In genomic region chr6:125097951-125098350, GRCm38 (mm10) we compare ENCODE assay signal across 8 mouse cellular contexts. TPM values are rescaled to one million over a fixed set of nuclear protein-coding genes. Genes with fewer than 3 reads are reported as not detected.
DNase-seq lines count a peak whose midpoint lies in the region; ATAC-seq and TF ChIP-seq lines count a peak whose summit lies in the region.

No protein-coding gene starts in this region.

- no peak for ATAC-seq in kidney, embryonic 15.5 days (replicated peaks; ENCODE audit: low FRiP score)
- no peak for ATAC-seq in hindbrain, embryonic 13.5 days (ENCODE audit: low FRiP score)
- no peak for ATAC-seq in midbrain, embryonic 13.5 days

- no peak for TF ChIP-seq CTCF in cortical plate, adult 2 months (IDR thresholded peaks at IDR 0.05; ENCODE audit: extremely low read depth, insufficient read depth, low read length)

- H3K36me3 ChIP-seq in kidney, embryonic 15.5 days = peaks cover 50% of the 10 kb centered on the region
- peaks cover 47% of the 10 kb centered on the region for H3K36me3 ChIP-seq in hindbrain, embryonic 13.5 days
- H3K36me3 ChIP-seq in midbrain, embryonic 13.5 days = peaks cover 46% of the 10 kb centered on the region

- peaks cover 54% of the 10 kb centered on the region for H3K4me1 ChIP-seq in kidney, embryonic 15.5 days
- H3K4me1 ChIP-seq in cortical plate, adult 2 months (ENCODE audit: control insufficient read depth, insufficient read depth, low read length) = peaks cover 19% of the 10 kb centered on the region
- H3K4me1 ChIP-seq in hindbrain, embryonic 13.5 days (replicated peaks) = peaks cover 34% of the 10 kb centered on the region
- peaks cover 40% of the 10 kb centered on the region for H3K4me1 ChIP-seq in midbrain, embryonic 13.5 days (replicated peaks)

- H3K9ac ChIP-seq in kidney, embryonic 15.5 days = peak overlapping the region; percentile 85
- peak overlapping the region; percentile 97 for H3K9ac ChIP-seq in hindbrain, embryonic 13.5 days
- peak overlapping the region; percentile 96 for H3K9ac ChIP-seq in midbrain, embryonic 13.5 days (replicated peaks)

- no peaks in the 10 kb centered on the region for H3K9me3 ChIP-seq in kidney, embryonic 15.5 days (replicated peaks)
- no peaks in the 10 kb centered on the region for H3K9me3 ChIP-seq in hindbrain, embryonic 13.5 days
- no peaks in the 10 kb centered on the region for H3K9me3 ChIP-seq in midbrain, embryonic 13.5 days

- H3K27me3 ChIP-seq in kidney, embryonic 15.5 days = no peaks in the 10 kb centered on the region
- H3K27me3 ChIP-seq in hindbrain, embryonic 13.5 days = no peaks in the 10 kb centered on the region
- H3K27me3 ChIP-seq in midbrain, embryonic 13.5 days = no peaks in the 10 kb centered on the region

- no peak for TF ChIP-seq POLR2A in cortical plate, adult 2 months (IDR thresholded peaks at IDR 0.05; ENCODE audit: extremely low read depth, insufficient read depth, low read length)

- DNase-seq in kidney, postnatal 4 days = no peak
- no peak for DNase-seq in embryo, embryonic 10.5 days (ENCODE audit: low spot score)
- DNase-seq in thymus, postnatal 36 days = no peak
- no peak for DNase-seq in layer of hippocampus, adult 18-20 months (ENCODE audit: low spot score in 2 of 2)

- H3K4me2 ChIP-seq in kidney, embryonic 15.5 days = peak overlapping the region; percentile 87
- peak overlapping the region; percentile 89 for H3K4me2 ChIP-seq in hindbrain, embryonic 13.5 days
- H3K4me2 ChIP-seq in midbrain, embryonic 13.5 days (replicated peaks) = peak overlapping the region; percentile 94

- H3K4me3 ChIP-seq in kidney, embryonic 15.5 days (replicated peaks) = peak overlapping the region; percentile 97
- peak overlapping the region; percentile 94 for H3K4me3 ChIP-seq in cortical plate, adult 2 months (ENCODE audit: insufficient read depth, low read length)
- H3K4me3 ChIP-seq in hindbrain, embryonic 13.5 days = peak overlapping the region; percentile 98
- H3K4me3 ChIP-seq in midbrain, embryonic 13.5 days (replicated peaks) = peak overlapping the region; percentile 98

- WGBS in kidney, embryonic 15.5 days = 17% methylated on average over 8 of the region's 8 CpGs
- 50% methylated on average over 8 of the region's 8 CpGs for WGBS in hindbrain, embryonic 13.5 days
- WGBS in midbrain, embryonic 13.5 days = 62% methylated on average over 8 of the region's 8 CpGs

- peak overlapping the region; percentile 99 for H3K27ac ChIP-seq in kidney, embryonic 15.5 days
- no peak overlapping the region for H3K27ac ChIP-seq in cortical plate, adult 2 months (ENCODE audit: insufficient read depth, low read length)
- peak overlapping the region; percentile 96; the same call in 1 of the 2 replicates for H3K27ac ChIP-seq in hindbrain, embryonic 13.5 days
- H3K27ac ChIP-seq in midbrain, embryonic 13.5 days = no peak overlapping the region; the same call in 1 of the 2 replicates

RNA-seq across cellular contexts. Expression of gene Chd4, which starts 2.2 kb away (rescaled TPM):
- polyA plus RNA-seq in kidney, embryonic 15.5 days (2015; fragmentation: Nextera tagmentation; extraction: Ambion mirVana) = 99.2 and 100 TPM in 2 replicates
- polyA plus RNA-seq in cortical plate, adult 2 months (2012; rRNA removed) = 79.0 and 80.7 TPM in 2 replicates
- polyA plus RNA-seq in hindbrain, embryonic 13.5 days (2015; fragmentation: Nextera tagmentation; extraction: Ambion mirVana) = 123 and 126 TPM in 2 replicates
- polyA plus RNA-seq in midbrain, embryonic 13.5 days (2015; fragmentation: Nextera tagmentation; extraction: Ambion mirVana) = 133 and 138 TPM in 2 replicates
- total RNA-seq in layer of hippocampus, adult 18-20 months (2021) = 100 to 1,000 TPM; 153 to 176 TPM

RNA-seq across cellular contexts. Expression of gene Lpar5, which starts 30.2 kb away (rescaled TPM):
- 0.33 and 0.55 TPM in 2 replicates for polyA plus RNA-seq in kidney, embryonic 15.5 days (2015; fragmentation: Nextera tagmentation; extraction: Ambion mirVana)
- 1.0 and 1.3 TPM in 2 replicates for polyA plus RNA-seq in cortical plate, adult 2 months (2012; rRNA removed)
- polyA plus RNA-seq in hindbrain, embryonic 13.5 days (2015; fragmentation: Nextera tagmentation; extraction: Ambion mirVana) = 0.55 and 0.65 TPM in 2 replicates
- polyA plus RNA-seq in midbrain, embryonic 13.5 days (2015; fragmentation: Nextera tagmentation; extraction: Ambion mirVana) = 0.34 and 0.37 TPM in 2 replicates
- total RNA-seq in layer of hippocampus, adult 18-20 months (2021) = under 1 TPM; 0.56 to 0.87 TPM

RNA-seq across cellular contexts. Expression of gene Nop2, which starts 33.8 kb away (rescaled TPM):
- polyA plus RNA-seq in kidney, embryonic 15.5 days (2015; fragmentation: Nextera tagmentation; extraction: Ambion mirVana) = 65.0 and 69.0 TPM in 2 replicates
- 20.0 and 21.5 TPM in 2 replicates for polyA plus RNA-seq in cortical plate, adult 2 months (2012; rRNA removed)
- polyA plus RNA-seq in hindbrain, embryonic 13.5 days (2015; fragmentation: Nextera tagmentation; extraction: Ambion mirVana) = 47.9 and 48.6 TPM in 2 replicates
- polyA plus RNA-seq in midbrain, embryonic 13.5 days (2015; fragmentation: Nextera tagmentation; extraction: Ambion mirVana) = 43.2 and 45.9 TPM in 2 replicates
- total RNA-seq in layer of hippocampus, adult 18-20 months (2021) = 10 to 100 TPM; 31.3 to 32.4 TPM

RNA-seq across cellular contexts. Expression of gene Iffo1, which starts 47.1 kb away (rescaled TPM):
- polyA plus RNA-seq in kidney, embryonic 15.5 days (2015; fragmentation: Nextera tagmentation; extraction: Ambion mirVana) = 9.6 and 10.4 TPM in 2 replicates
- 96.9 and 97.6 TPM in 2 replicates for polyA plus RNA-seq in cortical plate, adult 2 months (2012; rRNA removed)
- polyA plus RNA-seq in hindbrain, embryonic 13.5 days (2015; fragmentation: Nextera tagmentation; extraction: Ambion mirVana) = 17.2 and 19.7 TPM in 2 replicates
- 14.9 and 19.3 TPM in 2 replicates for polyA plus RNA-seq in midbrain, embryonic 13.5 days (2015; fragmentation: Nextera tagmentation; extraction: Ambion mirVana)
- total RNA-seq in layer of hippocampus, adult 18-20 months (2021) = 10 to 100 TPM; 63.0 to 69.1 TPM

RNA-seq across cellular contexts. Expression of gene Acrbp, which starts 48.5 kb away (rescaled TPM):
- 14.4 and 15.4 TPM in 2 replicates for polyA plus RNA-seq in kidney, embryonic 15.5 days (2015; fragmentation: Nextera tagmentation; extraction: Ambion mirVana)
- 17.3 and 19.4 TPM in 2 replicates for polyA plus RNA-seq in cortical plate, adult 2 months (2012; rRNA removed)
- 17.5 and 19.7 TPM in 2 replicates for polyA plus RNA-seq in hindbrain, embryonic 13.5 days (2015; fragmentation: Nextera tagmentation; extraction: Ambion mirVana)
- 15.8 and 19.7 TPM in 2 replicates for polyA plus RNA-seq in midbrain, embryonic 13.5 days (2015; fragmentation: Nextera tagmentation; extraction: Ambion mirVana)
- total RNA-seq in layer of hippocampus, adult 18-20 months (2021) = 10 to 100 TPM; 15.7 to 17.7 TPM

Comparison
In these comparisons a context has a peak if more than half of its experiments do, and no peak if none do; other contexts are left out.
1. H3K27ac ChIP-seq: peak in kidney, embryonic 15.5 days (single experiment) and hindbrain, embryonic 13.5 days (single experiment); none in cortical plate, adult 2 months (single experiment) and midbrain, embryonic 13.5 days (single experiment).
2. Peak in every context shown above with its lines, with median percentiles within 50 percentile points of each other: H3K4me2 ChIP-seq, H3K4me3 ChIP-seq and H3K9ac ChIP-seq.